Mouse (Mus musculus) granulocyte monocyte progenitor cell, adult 5-6 weeks (primary cell): Measurements from ENCODE around the gene Adora2a. TPM values are rescaled to one million over a fixed set of nuclear protein-coding genes. Genes with fewer than 3 reads are reported as not detected.
"Not testable (repeated sequence)": the region's sequence is repeated elsewhere in the genome, so short reads cannot be mapped to it uniquely, and the experiment has no call there.

Experiments used
- ATAC-seq: replicated peaks from 2 replicates; pipeline ENCODE4 v1.8.0; 2016; ENCODE audit warnings: mild to moderate bottlenecking, moderate TSS enrichment, inconsistent platforms; ENCODE audit not compliant: poor library complexity, severe bottlenecking
- total RNA-seq, 2 experiments: library from RNA; stranded (forward) in 1 of 2; stranded (reverse) in 1 of 2; fragments of 200-712, 200-1000 nt in 1 of 2; fragments of >200 nt in 1 of 2; fragmentation: Nextera tagmentation in 1 of 2; gene quantifications; 2 replicates each; pipeline ENCODE4 v1.2.3; 2014 to 2017

Gene Adora2a
- total RNA-seq, 2 experiments from 2014 or later = 0.80 to 2.4 TPM

DNA sequence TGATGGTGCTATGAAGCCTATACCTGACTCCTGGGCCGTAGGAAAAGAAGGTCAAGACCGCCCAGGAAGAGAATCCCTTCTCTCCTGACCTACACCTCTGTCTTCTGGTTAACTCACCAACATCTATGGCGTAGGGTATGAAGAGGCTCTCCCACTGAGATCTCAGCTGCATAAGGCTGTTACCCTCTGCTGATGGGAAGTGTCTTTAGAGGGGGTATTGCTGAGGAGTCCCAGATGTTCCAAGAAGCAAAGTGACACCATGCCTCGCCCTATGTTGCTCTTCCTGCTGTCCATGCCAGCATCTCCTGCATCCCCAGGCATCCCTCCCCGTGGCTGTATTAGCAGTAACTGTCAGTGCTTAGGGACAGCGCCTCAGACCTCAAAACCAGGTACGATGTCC lies 22.7 kb downstream of the Adora2a start:
- no peak for ATAC-seq

GRCm38 (mm10) chr10:75341936-75342335 lies 25.3 kb downstream of the Adora2a start:
- peak; percentile 47; the same call in 1 of the 2 replicates for ATAC-seq

GRCm38 (mm10) chr10:75344563-75344962 lies 27.9 kb downstream of the Adora2a start:
- ATAC-seq = not testable (repeated sequence)

- ATAC-seq = no peak
These were observed 28.6 kb downstream of the Adora2a start for GRCm38 (mm10) chr10:75345265-75345664.

DNA sequence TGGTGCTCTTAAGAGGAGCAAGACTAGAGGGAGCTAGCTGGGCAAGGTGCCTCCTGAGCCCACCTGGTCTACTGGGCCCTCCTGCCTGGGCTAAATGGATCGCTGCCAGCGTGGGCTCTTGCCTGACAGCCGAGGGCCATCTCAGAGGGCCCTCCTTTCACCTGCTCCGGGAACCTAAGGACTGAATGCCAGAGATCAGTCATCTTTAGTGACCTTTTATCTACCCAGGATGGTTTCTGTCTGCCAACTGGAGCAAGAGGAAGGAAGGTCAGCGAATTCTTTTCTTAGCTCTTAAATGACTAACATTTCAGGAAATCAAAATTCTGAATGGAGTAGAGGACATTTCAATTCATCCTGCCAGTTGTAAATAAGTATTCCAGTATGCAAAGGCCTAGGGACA lies 33.9 kb downstream of the Adora2a start:
- no peak for ATAC-seq

- no peak for ATAC-seq
These were observed 35.9 kb downstream of the Adora2a start for GRCm38 (mm10) chr10:75352541-75352940.

DNA sequence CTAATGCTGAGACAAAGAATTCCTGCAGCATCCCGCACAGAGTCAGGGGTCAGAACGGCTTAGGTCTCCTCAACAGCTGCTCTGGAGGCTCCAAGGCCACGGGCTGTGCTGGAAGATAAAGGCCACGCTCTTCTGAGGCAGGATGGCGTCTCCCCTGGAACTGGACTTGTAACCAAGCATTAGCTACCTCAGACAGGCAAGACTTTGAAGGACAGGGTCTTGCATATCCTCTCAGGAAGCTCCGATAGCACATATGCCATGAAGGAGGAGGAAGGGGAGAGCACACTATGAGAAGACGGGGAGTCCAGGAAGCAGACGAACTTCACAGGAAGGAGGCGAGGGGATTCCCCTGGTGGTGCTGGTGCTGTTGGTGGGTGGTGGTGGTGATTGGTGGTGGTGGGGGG lies 37.2 kb downstream of the Adora2a start:
- ATAC-seq = peak; percentile 25; the same call in 1 of the 2 replicates

GRCm38 (mm10) chr10:75355341-75355740 lies 38.7 kb downstream of the Adora2a start:
- no peak for ATAC-seq

DNA sequence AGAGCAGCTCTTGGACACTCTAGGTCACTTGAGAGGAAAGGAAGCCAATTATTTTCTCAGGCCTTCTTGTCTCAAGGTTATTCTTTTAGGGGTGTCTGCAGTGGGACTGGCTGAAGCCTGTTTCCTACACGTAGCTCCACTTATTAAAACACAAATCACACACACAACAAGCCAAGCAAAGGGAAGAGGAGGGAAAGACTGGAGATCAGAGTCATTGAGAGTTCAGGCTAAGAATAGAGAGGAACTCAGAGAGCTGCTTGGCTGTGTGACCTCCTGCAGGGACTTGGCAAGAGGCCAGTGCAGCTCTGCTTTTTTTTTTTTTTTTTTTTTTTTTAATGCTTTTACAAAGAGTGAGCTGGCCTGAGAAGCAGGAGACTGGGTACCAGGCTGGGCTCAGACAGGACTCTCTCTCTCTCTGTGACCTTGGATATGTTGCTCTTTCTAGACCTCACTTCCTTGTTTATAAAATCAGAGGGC lies 47.6 kb downstream of the Adora2a start:
- ATAC-seq = peak; percentile 52; the same call in 1 of the 2 replicates

- ATAC-seq = peak; percentile 25; the same call in 1 of the 2 replicates
These were observed 48.1 kb downstream of the Adora2a start for GRCm38 (mm10) chr10:75364796-75365195.

DNA sequence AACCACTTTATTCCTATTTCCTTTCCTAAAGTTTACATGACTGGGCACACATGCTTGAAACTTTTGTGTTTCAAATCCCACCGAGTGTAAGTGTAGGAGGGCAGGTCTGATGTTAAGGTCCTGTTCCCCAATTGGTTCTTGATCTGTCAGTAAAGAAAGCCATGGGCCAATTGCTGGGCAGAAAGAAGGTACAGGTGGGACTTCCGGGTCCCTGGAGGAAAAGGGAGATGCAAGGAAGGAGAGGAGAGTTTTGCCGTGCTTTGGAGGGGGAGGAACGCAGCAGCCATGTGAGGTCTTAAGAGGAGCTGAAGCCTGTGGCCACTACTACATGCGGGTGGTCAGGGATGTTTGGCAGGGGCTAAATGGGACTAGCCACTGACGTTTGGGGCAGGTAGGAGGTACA lies 48.6 kb downstream of the Adora2a start:
- peak; percentile 79 for ATAC-seq

- ATAC-seq = peak; percentile 96
These were observed 57.1 kb downstream of the Adora2a start for GRCm38 (mm10) chr10:75373655-75374351.

GRCm38 (mm10) chr10:75378688-75379087 lies 62.0 kb downstream of the Adora2a start:
- no peak for ATAC-seq

Other genes with a start within 250 kb of the Adora2a start
- gene Specc1l, start 104.8 kb upstream of the Adora2a start, total RNA-seq (2014; fragmentation: Nextera tagmentation) = 23.6 and 25.4 TPM in 2 replicates
- 26.3 and 29.8 TPM in 2 replicates for gene Specc1l, start 104.8 kb upstream of the Adora2a start, total RNA-seq (2017)
- not detected in 2 replicates for gene Upb1, start 84.2 kb downstream of the Adora2a start, total RNA-seq (2014; fragmentation: Nextera tagmentation)
- 0.31 TPM in 1 of 2 replicates, not detected in the other for gene Upb1, start 84.2 kb downstream of the Adora2a start, total RNA-seq (2017)
- 97.0 and 127 TPM in 2 replicates for gene Snrpd3, start 200.7 kb downstream of the Adora2a start, total RNA-seq (2014; fragmentation: Nextera tagmentation)
- gene Snrpd3, start 200.7 kb downstream of the Adora2a start, total RNA-seq (2017) = 74.4 and 109 TPM in 2 replicates
- 11.8 and 20.1 TPM in 2 replicates for gene Gucd1, start 201.1 kb downstream of the Adora2a start, total RNA-seq (2014; fragmentation: Nextera tagmentation)
- 11.8 and 15.4 TPM in 2 replicates for gene Gucd1, start 201.1 kb downstream of the Adora2a start, total RNA-seq (2017)
- not detected in 2 replicates for gene Lrrc75b, start 243.5 kb downstream of the Adora2a start, total RNA-seq (2014; fragmentation: Nextera tagmentation)
- not detected in 2 replicates for gene Lrrc75b, start 243.5 kb downstream of the Adora2a start, total RNA-seq (2017)
- 1.7 TPM in 1 of 2 replicates, not detected in the other for gene Ggt1, start 244.7 kb downstream of the Adora2a start, total RNA-seq (2014; fragmentation: Nextera tagmentation)
- gene Ggt1, start 244.7 kb downstream of the Adora2a start, total RNA-seq (2017) = 1.7 TPM in 1 of 2 replicates, not detected in the other